Comparison of ENCODE assay signal across 8 mouse cellular contexts in genomic region chr9:52048650-52049081, GRCm38 (mm10). TPM values are rescaled to one million over a fixed set of nuclear protein-coding genes. Genes with fewer than 3 reads are reported as not detected.
DNase-seq lines count a peak whose midpoint lies in the region; ATAC-seq and TF ChIP-seq lines count a peak whose summit lies in the region.

No protein-coding gene starts in this region.

- H3K27ac ChIP-seq in bone marrow macrophage, adult 2 months (ENCODE audit: insufficient read depth, low read depth, low read length) = peak overlapping the region; percentile 82
- H3K27ac ChIP-seq in heart, embryonic 14.5 days (replicated peaks in 1 of 2; ENCODE audit: control insufficient read depth in 1 of 2, insufficient read depth in 1 of 2, low read depth in 2 of 2, low read length in 2 of 2) = peak overlapping the region; percentile 99 to 100

- peak overlapping the region; percentile 81 for H3K4me2 ChIP-seq in heart, embryonic 14.5 days (ENCODE audit: low read length)

- H3K9ac ChIP-seq in heart, embryonic 14.5 days (ENCODE audit: low read length) = peak overlapping the region; percentile 99

- H3K9me3 ChIP-seq in heart, embryonic 14.5 days (ENCODE audit: control insufficient read depth, low read length) = no peaks in the 10 kb centered on the region

- H3K4me1 ChIP-seq in bone marrow macrophage, adult 2 months (ENCODE audit: control insufficient read depth, insufficient read depth, low read length) = peaks cover 13% of the 10 kb centered on the region
- peaks cover 0 to 33% of the 10 kb centered on the region in 2 experiments; a peak in 3 of 4 replicates for H3K4me1 ChIP-seq in heart, embryonic 14.5 days (ENCODE audit: control insufficient read depth in 2 of 2, insufficient read depth in 2 of 2, low read length in 2 of 2)

- peak; percentile 10; the same call in 1 of the 2 replicates for ATAC-seq in erythroid progenitor cell, adult 5-6 weeks (replicated peaks; ENCODE audit: low FRiP score, poor library complexity, severe bottlenecking)
- peak; percentile 57 for ATAC-seq in heart, embryonic 14.5 days (ENCODE audit: insufficient number of reproducible peaks, insufficient read depth, low FRiP score, low read depth)

- WGBS in heart, embryonic 14.5 days = under 1% methylated on average over 58 of the region's 60 CpGs

- TF ChIP-seq POLR2A in bone marrow macrophage, adult 2 months (IDR thresholded peaks at IDR 0.05; ENCODE audit: borderline replicate concordance, low read depth, low read length) = no peak

- no peaks in the 10 kb centered on the region for H3K36me3 ChIP-seq in heart, embryonic 14.5 days (ENCODE audit: control insufficient read depth, insufficient read depth, low read length)

- TF ChIP-seq CTCF in bone marrow macrophage, adult 2 months (IDR thresholded peaks at IDR 0.05; ENCODE audit: low read depth, low read length) = no peak

- H3K4me3 ChIP-seq in bone marrow macrophage, adult 2 months (ENCODE audit: insufficient read depth, low read length) = peak overlapping the region; percentile 97
- peak overlapping the region; percentile 99 for H3K4me3 ChIP-seq in heart, embryonic 14.5 days (ENCODE audit: control insufficient read depth in 1 of 2, insufficient read depth in 1 of 2, low read depth in 1 of 2, low read length in 2 of 2)

- peak; percentile 25 for DNase-seq in ES-CJ7 (ENCODE audit: low read depth, low spot score)
- DNase-seq in kidney, postnatal 14 days = peak; percentile 57
- DNase-seq in lung, postnatal 14 days = peak; percentile 58
- peak; percentile 26 for DNase-seq in right cerebral cortex, postnatal 14 days
- no peak for DNase-seq in Muller cell, postnatal 12 days (ENCODE audit: inconsistent ontology term)

- H3K27me3 ChIP-seq in heart, embryonic 14.5 days (ENCODE audit: control insufficient read depth, insufficient read depth, low read length) = no peaks in the 10 kb centered on the region

RNA-seq across cellular contexts. Expression of gene Rdx, which starts 1.7 kb away (rescaled TPM):
- polyA plus RNA-seq in bone marrow macrophage, adult 2 months (2012; ENCODE audit: insufficient read depth, insufficient read length, missing spikeins) = 51.3 and 51.7 TPM in 2 replicates
- 45.0 and 51.1 TPM in 2 replicates for total RNA-seq in erythroid progenitor cell, adult 5-6 weeks (2015; ENCODE audit: low replicate concordance)
- 79.0 and 85.2 TPM in 2 replicates for total RNA-seq in erythroid progenitor cell, adult 5-6 weeks (2017; ENCODE audit: low replicate concordance)
- polyA plus RNA-seq in heart, embryonic 14.5 days (2014; fragmentation: Nextera tagmentation; extraction: Ambion mirVana) = 141 and 143 TPM in 2 replicates
